Mouse (Mus musculus): ENCODE data around the gene Tufm.

- TF ChIP-seq EP300 (optimal IDR thresholded peaks at IDR 0.05) (no peak), CTCF (IDR thresholded peaks at IDR 0.05; ENCODE audit: low read depth) (no peak)
These were observed 26.4 kb upstream of the Tufm start for GRCm38 (mm10) chr7:126460623-126461399.

All from stomach, postnatal 0 days (tissue).